Mouse (Mus musculus): ENCODE data around the gene Cd276.

DNA sequence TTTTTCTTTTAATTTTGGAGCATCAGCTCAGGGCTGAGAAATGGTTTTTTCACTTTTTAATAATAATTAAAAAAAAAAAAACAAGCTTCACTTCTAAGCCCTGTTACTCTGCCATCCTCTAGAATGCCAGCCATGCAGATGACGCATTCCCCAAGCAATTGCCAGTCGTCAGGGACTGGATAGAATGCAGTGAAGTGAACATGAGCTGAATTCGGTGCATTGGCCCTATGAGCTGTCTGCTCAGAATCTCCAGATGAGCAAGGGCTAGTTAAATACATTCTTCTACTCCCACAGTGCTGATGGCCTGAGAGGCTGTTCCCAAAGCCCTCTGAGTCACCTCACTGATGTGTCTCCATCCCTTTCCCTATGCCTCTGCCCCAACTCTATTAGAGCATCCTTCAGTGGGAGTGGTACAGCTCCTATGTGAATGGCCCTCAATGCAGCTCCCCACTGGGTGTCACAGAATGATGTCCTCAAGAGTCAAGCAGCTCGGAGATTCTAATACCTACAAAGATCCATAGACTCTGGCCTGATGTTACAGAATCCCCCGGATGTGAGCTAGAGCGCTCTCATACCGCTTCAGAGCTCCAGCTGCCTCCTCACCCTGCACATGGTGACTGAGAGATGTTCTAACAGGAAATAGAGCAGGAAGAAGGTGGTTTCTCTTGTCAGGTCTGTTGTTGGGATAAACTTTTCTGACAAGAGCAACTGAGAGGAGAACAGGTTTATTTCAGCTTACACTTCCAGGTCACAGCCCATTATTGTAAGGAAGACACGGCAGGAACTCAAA lies 47.8 kb downstream of the Cd276 start:
- no peak for TF ChIP-seq MAFK (IDR thresholded peaks at IDR 0.05; ENCODE audit: insufficient read depth, low read depth, low read length)
- no peak for TF ChIP-seq ZC3H11A (IDR thresholded peaks at IDR 0.05; ENCODE audit: borderline replicate concordance, low read depth, low read length)
- no peak for TF ChIP-seq ZNF384 (IDR thresholded peaks at IDR 0.05; ENCODE audit: low read depth, low read length)
- no peak for TF ChIP-seq HCFC1 (IDR thresholded peaks at IDR 0.05; ENCODE audit: borderline replicate concordance, insufficient read depth, low read length)
- no peak for TF ChIP-seq CHD2 (IDR thresholded peaks at IDR 0.05; ENCODE audit: low read depth, low read length)

All from ES-E14 (cell line).